Mouse (Mus musculus) ovary, postnatal 36 days (tissue): ENCODE data around the gene Mmp25.

Experiments used
- DNase-seq: peaks from one replicate; pipeline ENCODE4 v3.0.0; 2022; ENCODE audit warnings: low spot score, mixed read lengths

The Mmp25 gene

GRCm38 (mm10) chr17:23644613-23645495 is at the start of gene Mmp25:
Gene Mmp25 (minus strand): TSS chr17:23645277.
- no peak for DNase-seq

- no peak for DNase-seq
These were observed 49.4 kb upstream of the Mmp25 start for GRCm38 (mm10) chr17:23694491-23694890.

GRCm38 (mm10) chr17:23683856-23684672 is 39.0 kb upstream of the Mmp25 start, which contains the start of gene Cldn9:
Gene Cldn9 (minus strand): TSS chr17:23684026.
- DNase-seq: no peak

- no peak for DNase-seq
These were observed 38.1 kb upstream of the Mmp25 start for GRCm38 (mm10) chr17:23683226-23683625.

GRCm38 (mm10) chr17:23682530-23682929 is 37.5 kb upstream of the Mmp25 start:
- DNase-seq: no peak

GRCm38 (mm10) chr17:23682092-23682491 is 37.0 kb upstream of the Mmp25 start:
- DNase-seq: no peak

- DNase-seq: no peak
These were observed 36.0 kb upstream of the Mmp25 start for GRCm38 (mm10) chr17:23681086-23681485.

GRCm38 (mm10) chr17:23680336-23680735 is 35.3 kb upstream of the Mmp25 start:
- DNase-seq: no peak

- DNase-seq: no peak
These were observed 34.2 kb upstream of the Mmp25 start, which contains the start of gene Cldn6 for GRCm38 (mm10) chr17:23679127-23679835. Gene Cldn6 (plus strand): TSS chr17:23679249.

GRCm38 (mm10) chr17:23677236-23677679 is 32.2 kb upstream of the Mmp25 start, which contains the start of gene Tnfrsf12a:
Gene Tnfrsf12a (minus strand): TSS chr17:23677468.
- DNase-seq: peak; percentile 85

- peak; percentile 40 for DNase-seq
These were observed 31.5 kb upstream of the Mmp25 start for GRCm38 (mm10) chr17:23676473-23677031.

GRCm38 (mm10) chr17:23675564-23676281 is 30.6 kb upstream of the Mmp25 start:
- peak; percentile 46 for DNase-seq

GRCm38 (mm10) chr17:23675127-23675526 is 30.1 kb upstream of the Mmp25 start:
- peak; percentile 57 for DNase-seq

- DNase-seq: no peak
These were observed 29.3 kb upstream of the Mmp25 start for GRCm38 (mm10) chr17:23674271-23674952.

GRCm38 (mm10) chr17:23673424-23674073 is 28.5 kb upstream of the Mmp25 start, which contains the start of the genes Hcfc1r1 and Thoc6:
Gene Hcfc1r1 (plus strand): TSS chr17:23673596.
Gene Thoc6 (minus strand): TSS chr17:23673882.
- DNase-seq: peak; percentile 91

- DNase-seq: no peak
These were observed 27.7 kb upstream of the Mmp25 start for GRCm38 (mm10) chr17:23672761-23673160.

- no peak for DNase-seq
These were observed 26.4 kb upstream of the Mmp25 start for GRCm38 (mm10) chr17:23671519-23671918.

- no peak for DNase-seq
These were observed 25.5 kb upstream of the Mmp25 start for GRCm38 (mm10) chr17:23670516-23671074.

GRCm38 (mm10) chr17:23665511-23665910 is 20.4 kb upstream of the Mmp25 start:
- DNase-seq: no peak
